Mouse (Mus musculus) E14TG2a.4 (cell line): ENCODE measurements around the gene Gm21093.
"Not testable (repeated sequence)": the region's sequence is repeated elsewhere in the genome, so short reads cannot be mapped to it uniquely, and the experiment has no call there.

Experiments used
- H3K27me3 ChIP-seq: 2 replicates; pipeline ENCODE4 v1.6.1; 2014; ENCODE audit warnings: low read length, control low read depth; ENCODE audit not compliant: insufficient read depth
- H3K36me3 ChIP-seq: 2 replicates; pipeline ENCODE4 v1.6.1; 2014; ENCODE audit warnings: low read length, control low read depth; ENCODE audit not compliant: insufficient read depth
- H3K4me1 ChIP-seq: replicated peaks from 2 replicates; pipeline ENCODE4 v1.6.1; 2014; ENCODE audit warnings: low read depth, low read length, control low read depth
- H3K4me3 ChIP-seq: replicated peaks from 2 replicates; pipeline ENCODE4 v1.5.1; 2014; ENCODE audit warnings: mild to moderate bottlenecking, low read length
- H3K9me3 ChIP-seq: 2 replicates; pipeline ENCODE4 v1.6.1; 2014; ENCODE audit warnings: low read length, control low read depth

The Gm21093 gene

GRCm38 (mm10) chr4:42034626-42035025 lies at the start of gene Gm21093:
Gene Gm21093, minus strand, starts transcription at chr4:42034726.
- H3K36me3 ChIP-seq, H3K4me1 ChIP-seq, H3K4me3 ChIP-seq, H3K9me3 ChIP-seq, H3K27me3 ChIP-seq: not testable (repeated sequence)
